Mouse (Mus musculus) adrenal gland, adult (tissue): ENCODE measurements at regions not wholly inside any gene's neighbourhood (a gene's known extent, or its start where the extent isn't known, plus 50 kb on each side); places are given as distances from the start of the nearest gene placed in this dataset.

ENCODE experiments used
- DNase-seq, 2 experiments: peaks; one replicate each; pipeline ENCODE4 v3.0.0; 2022 to 2023; ENCODE audit warnings: low spot score in 1 of 2; ENCODE audit not compliant: inconsistent age in 2 of 2

DNA sequence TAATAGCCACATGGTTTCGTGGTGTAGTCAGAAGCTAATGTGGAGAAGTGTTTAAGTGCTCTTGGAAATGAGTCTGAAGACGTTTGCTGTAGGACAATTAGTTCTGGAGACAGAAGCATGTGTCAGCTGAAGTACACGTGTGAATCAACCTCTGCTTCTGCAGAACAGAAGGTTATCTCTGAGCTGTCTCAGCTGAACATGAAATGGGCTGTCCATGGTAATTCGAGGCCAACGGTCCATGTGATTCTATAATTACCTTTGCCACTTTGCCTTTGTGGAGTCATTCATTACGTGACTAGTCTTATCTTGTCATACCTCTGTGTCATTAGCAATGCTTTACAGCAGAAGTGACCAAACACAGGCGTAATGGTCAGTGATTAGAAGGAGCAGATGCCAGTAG, 295.6 kb upstream of the Veph1 start:
- DNase-seq: peak in 1 of 2 experiments; percentile 24

- no peak for DNase-seq
These were observed 294.1 kb upstream of the Veph1 start for GRCm38 (mm10) chr3:66590775-66591174.

- DNase-seq: no peak
These were observed 292.8 kb upstream of the Veph1 start for GRCm38 (mm10) chr3:66589483-66589882.

DNA sequence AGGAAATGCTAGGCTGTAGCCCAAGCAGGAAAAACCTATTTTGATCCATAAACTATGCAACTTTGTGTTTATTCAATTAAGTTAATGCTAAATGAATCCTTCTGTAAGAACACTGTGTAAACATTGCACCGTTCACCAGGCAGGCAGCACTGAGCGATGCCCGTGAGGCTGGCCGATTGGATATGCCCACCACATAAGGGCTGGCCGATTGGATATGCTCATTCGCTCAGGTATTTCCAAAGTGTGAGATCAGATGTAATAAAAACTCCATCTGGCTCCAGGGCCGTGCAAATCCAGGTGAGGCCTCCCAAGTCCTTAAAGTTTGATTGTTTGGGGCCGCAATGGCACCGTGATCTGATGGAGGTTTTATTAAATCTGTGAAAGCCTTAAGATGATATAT, 288.2 kb upstream of the Veph1 start:
- DNase-seq: no peak

DNA sequence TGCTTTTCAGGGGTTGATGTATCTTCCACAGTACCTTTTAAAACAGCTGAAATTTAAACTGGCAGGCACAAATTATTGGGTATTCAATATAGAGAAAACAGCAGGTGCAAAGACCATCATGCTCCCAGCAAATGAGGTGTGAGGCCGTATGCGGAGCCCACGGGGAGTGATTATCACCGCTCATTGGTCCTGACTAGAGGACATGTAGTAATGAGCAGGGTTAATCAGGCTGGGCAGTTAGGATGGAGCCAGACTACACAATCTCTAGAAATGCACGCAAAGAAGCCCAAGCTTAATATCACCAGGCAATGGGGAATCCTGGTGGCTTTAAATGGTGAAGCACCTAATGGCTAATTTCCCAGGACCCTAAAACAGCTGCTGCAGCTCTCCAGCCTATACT, 287.5 kb upstream of the Veph1 start:
- DNase-seq: no peak

DNA sequence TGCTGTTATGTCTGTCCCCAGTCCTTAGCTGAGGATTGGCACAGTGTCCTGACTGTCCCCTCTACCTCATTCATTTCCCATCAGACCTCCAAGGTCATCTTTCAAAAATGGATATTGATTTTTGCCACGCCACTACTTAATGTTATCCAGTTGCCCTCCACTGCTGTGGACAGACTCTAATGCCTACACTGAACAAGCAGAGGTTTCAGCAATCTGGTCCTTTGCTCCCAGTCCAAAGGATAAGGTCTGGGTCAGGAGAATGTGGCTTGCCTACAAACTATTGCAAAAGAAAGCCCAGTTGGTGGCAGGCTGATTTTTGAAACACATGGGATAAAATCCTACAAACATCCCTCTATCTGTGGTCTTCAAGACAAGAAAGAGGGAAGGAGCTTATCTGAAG, 280.0 kb upstream of the Veph1 start:
- no peak for DNase-seq

- no peak for DNase-seq
These were observed 277.7 kb upstream of the Veph1 start for GRCm38 (mm10) chr3:66574321-66574720.

DNA sequence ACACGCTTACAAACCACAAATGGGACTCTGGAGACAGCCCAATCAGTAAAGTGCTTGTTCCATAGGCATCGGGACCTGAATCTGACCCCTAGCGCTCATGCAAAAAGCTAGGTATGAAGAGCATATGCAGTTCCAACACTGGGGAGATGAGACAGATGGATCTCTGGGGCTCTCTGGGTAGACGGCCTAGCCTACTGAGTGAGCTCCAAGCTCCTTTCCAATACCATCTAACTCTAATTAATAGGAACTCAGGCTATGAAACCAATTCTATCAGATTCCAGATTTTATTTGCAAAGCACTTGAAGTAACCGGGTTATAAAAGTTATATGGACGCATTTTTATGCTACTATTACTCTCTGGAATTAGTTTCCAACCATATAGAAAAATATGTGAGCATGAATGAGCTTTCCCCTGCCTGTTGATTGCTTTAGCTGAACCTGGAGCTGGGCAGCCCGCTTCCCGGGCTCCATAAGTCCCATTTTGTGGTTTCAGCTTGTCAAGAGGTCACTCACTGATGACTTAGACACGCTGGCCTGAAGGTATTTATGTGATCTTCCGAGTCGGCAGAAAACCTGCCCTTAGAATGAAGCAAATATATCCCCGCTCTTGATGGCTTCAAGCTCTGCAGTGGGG, 276.4 kb upstream of the Veph1 start:
- DNase-seq: no peak

GRCm38 (mm10) chr3:66570342-66570741, 273.7 kb upstream of the Veph1 start:
- DNase-seq: peak in 1 of 2 experiments; percentile 36

DNA sequence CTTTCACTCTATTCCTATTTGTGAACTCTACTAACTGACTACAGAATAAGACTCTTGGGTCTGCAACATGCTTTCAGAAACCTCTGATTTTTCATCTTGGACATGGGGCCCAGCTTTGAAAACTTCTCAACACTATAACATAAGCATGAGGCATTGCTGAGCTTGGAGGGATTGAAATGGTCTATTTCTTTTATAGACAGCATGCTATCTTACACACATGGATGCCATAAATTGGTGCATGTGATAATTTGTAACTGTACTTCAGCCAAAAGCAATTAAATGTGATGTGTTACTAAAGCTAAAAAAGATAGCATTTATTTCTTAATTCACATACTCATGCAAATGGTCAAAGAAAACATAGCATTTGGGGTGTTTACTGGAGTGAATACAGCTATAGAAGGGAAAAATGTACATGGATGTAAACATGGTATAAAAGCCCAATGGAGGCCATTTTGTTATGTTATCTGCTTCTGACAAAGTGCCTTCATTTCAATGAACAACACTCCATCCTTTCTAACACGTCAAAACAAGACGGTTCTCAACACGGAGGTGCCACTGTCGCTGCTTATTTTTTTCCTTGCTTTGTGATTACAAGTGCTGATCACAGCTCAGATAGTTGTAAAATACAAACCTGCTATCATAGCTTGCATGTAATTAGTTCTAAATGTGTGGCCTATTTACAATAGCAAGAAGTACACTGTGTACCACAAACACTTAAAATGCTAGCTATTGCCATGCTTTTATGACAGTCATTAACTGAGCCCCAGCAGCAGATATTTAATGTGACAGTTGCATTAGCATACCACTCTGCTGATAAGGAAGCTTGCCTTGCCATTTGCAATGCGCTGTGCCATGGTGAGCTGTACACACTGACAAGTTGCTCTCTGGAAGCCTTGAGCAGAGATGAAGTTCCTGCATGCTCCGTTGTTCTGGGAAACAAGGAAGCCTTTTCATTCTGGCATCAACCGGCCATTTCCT, 267.9 kb upstream of the Veph1 start:
- DNase-seq: peak in 1 of 2 experiments; percentile 25

DNA sequence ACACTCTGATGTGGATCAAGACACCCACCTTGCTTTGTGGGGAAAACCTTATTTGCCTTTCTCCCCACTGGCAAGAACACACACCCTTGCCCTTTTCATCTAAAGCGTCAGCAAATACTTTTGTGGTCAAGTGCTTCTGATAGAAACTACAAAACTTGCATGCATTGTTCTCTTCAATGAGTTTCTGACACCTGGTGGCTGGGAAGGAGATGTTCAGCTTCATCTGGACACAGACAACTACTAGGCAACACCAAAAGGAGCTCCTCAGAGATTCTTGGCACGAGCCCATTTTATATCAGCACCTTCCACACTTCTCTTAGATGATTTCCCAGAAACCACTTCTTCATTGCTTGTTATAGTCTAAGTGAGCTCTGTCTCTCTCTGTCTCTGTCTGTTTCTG, 266.7 kb upstream of the Veph1 start:
- DNase-seq: no peak

DNA sequence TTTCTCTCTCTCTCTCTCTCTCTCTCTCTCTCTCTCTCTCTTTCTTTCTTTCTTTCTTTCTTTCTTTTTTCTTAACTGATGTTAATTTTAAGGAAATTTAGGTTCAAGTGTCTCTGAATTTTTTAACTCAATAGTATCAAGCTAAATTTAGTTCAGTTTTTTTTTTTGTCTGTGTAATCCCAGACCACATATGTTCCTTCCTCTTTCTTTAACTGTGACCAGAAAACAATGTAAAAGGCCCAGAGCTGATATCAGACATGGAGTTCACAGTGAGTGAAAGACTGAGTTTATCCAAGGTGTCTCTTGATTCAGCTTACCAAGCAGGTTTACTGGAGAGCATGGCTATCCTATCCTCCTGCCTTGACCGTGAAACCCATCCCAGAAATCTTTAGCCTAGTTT, 258.9 kb upstream of the Veph1 start:
- no peak for DNase-seq

- DNase-seq: no peak
These were observed 254.3 kb upstream of the Veph1 start for GRCm38 (mm10) chr3:66550920-66551319.

- DNase-seq: no peak
These were observed 249.9 kb upstream of the Veph1 start for GRCm38 (mm10) chr3:66546576-66546975.

GRCm38 (mm10) chr3:66544139-66544933, 247.7 kb upstream of the Veph1 start:
- DNase-seq: no peak

GRCm38 (mm10) chr3:66542865-66543264, 246.2 kb upstream of the Veph1 start:
- DNase-seq: no peak

DNA sequence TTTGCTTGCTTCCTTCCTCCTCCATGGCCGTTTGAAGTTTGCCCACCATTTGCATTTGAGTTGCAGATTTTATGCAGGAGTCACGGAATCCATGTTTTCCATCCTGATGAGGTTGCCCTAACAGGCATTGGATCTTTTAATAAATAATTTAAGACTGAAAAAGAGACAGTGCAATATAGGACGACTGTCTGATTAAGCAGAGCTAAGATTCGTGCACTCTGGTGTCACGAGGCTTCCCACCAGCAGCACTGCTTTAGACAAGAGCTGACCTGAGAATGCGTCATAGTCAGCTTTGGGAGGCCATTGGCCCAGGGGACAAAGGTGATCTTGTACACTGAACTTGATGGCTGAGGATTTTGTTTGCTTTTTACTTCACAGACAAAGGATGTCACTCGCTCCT, 241.3 kb upstream of the Veph1 start:
- DNase-seq: no peak

- DNase-seq: no peak
These were observed 240.7 kb upstream of the Veph1 start for GRCm38 (mm10) chr3:66537106-66537893.

GRCm38 (mm10) chr3:66536673-66537072, 240.0 kb upstream of the Veph1 start:
- no peak for DNase-seq

- DNase-seq: no peak
These were observed 239.3 kb upstream of the Veph1 start for GRCm38 (mm10) chr3:66535786-66536529.
